Mouse (Mus musculus) lung, adult 10 weeks (tissue): Measurements from ENCODE around the gene Ptcd2. TPM values are rescaled to one million over a fixed set of nuclear protein-coding genes. Genes with fewer than 3 reads are reported as not detected.

Experiments used
- polyA plus RNA-seq: library from polyadenylated mRNA; stranded (reverse); fragments of 350-450 nt; fragmentation: Illumina TruSeq; extraction: RNeasy Lipid Tissue Mini Kit (QIAGEN cat#74804); gene quantifications from one replicate; pipeline ENCODE4 v1.2.3, GENCODE M21; 2014; ENCODE audit warnings: low read depth, low replicate concordance; ENCODE audit not compliant: insufficient read depth

Gene Ptcd2
- polyA plus RNA-seq: 17.5 TPM

DNA sequence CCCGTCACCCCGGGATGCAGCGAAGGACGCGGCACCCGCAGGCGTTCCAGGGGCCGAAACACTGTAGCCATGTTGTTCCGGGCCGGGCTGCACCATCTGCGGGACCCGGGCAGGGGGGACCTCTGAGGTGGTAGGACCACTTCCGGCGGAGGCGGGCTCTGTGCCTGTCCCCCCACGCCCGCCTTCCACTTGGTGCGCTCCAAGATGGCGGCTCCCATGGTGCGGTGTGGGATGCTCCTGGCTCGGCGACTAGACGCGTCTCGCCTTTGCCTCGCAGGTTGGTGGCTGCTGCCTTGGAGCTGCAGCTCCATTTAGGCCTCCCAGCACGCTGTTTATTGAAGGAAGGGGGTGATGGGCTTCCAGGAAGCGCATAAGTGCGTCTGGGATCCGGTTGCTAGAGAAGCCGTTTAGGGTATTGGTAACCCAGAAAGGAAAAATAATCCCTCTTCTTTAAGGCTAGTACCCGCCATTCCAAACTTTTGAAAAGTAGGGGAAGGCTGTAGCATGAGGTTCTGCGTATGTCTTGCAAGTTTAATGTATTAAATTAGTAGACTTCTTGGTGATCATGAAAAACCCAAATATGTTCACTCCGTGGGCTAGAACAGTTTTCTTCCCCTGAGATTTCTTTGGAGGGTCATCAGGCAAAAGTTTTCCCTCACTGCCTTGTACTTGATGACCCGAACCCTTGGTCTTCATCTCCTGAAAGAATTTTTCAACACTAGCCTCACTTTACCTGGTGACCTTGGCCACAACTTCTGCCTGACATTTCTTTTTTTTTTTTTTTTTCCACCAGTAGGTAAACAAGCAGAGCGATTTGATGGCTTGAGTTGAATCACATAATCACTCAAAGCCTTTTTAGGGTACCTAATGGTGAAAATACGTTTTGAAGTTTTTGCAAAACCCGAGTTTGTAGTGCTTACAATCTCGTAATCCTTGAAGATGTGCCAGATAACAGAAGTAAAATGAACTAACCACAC lies at the start of gene Ptcd2, which contains the start of gene Mrps27:
Ptcd2 (minus strand) TSS at position 107 of the 977 bp plus-strand sequence.
Mrps27 (plus strand) TSS at position 188 of the 977 bp plus-strand sequence.

Other genes with a start within 250 kb of the Ptcd2 start
- gene Zfp366, start 159.9 kb downstream of the Ptcd2 start, polyA plus RNA-seq: 4.3 TPM
- 10.8 TPM for gene Mrps27, start 81 bp upstream of the Ptcd2 start, polyA plus RNA-seq
- gene Map1b, start 171.8 kb upstream of the Ptcd2 start, polyA plus RNA-seq: 1.9 TPM